Mouse (Mus musculus) CH12.LX (cell line): ENCODE results near the gene Nkd1. TPM values are rescaled to one million over a fixed set of nuclear protein-coding genes. Genes with fewer than 3 reads are reported as not detected.

ENCODE experiments used
- DNase-seq: peaks from one replicate; pipeline ENCODE4 v3.0.0-alpha.2; 2013; ENCODE audit errors: extremely low read depth
- H3K27ac ChIP-seq: 2 replicates; pipeline ENCODE4 v1.5.1; 2012; ENCODE audit warnings: low read depth, mild to moderate bottlenecking, control low read depth, moderate library complexity; ENCODE audit not compliant: insufficient read depth
- H3K27me3 ChIP-seq: replicated peaks from 2 replicates; pipeline ENCODE3; 2012; ENCODE audit warnings: inconsistent platforms
- H3K36me3 ChIP-seq, 2 experiments: replicated peaks in 1 of 2; 2 replicates each; pipeline versions ENCODE3 to v1.6.1; 2012; ENCODE audit warnings: inconsistent platforms in 1 of 2, low read length in 1 of 2, mild to moderate bottlenecking in 1 of 2, mixed read lengths in 1 of 2, moderate library complexity in 1 of 2; ENCODE audit not compliant: control insufficient read depth in 1 of 2, insufficient read depth in 1 of 2
- H3K4me1 ChIP-seq, 2 experiments: 2 replicates each; pipeline ENCODE4 v1.6.1; 2012; ENCODE audit warnings: inconsistent platforms in 1 of 2, moderate library complexity in 1 of 2; ENCODE audit not compliant: insufficient read depth in 2 of 2, control insufficient read depth in 1 of 2
- H3K4me2 ChIP-seq: 2 replicates; pipeline ENCODE4 v1.6.1; 2012; ENCODE audit warnings: low read depth, mild to moderate bottlenecking, control low read depth; ENCODE audit not compliant: poor library complexity, insufficient read depth, severe bottlenecking
- H3K4me3 ChIP-seq, 3 experiments: fragments of 150-350 bp in 1 of 3; sonication (generic) in 1 of 3; replicated peaks in 1 of 3; 2 replicates each; pipeline versions ENCODE3 to v1.5.1; 2011 to 2012; ENCODE audit warnings: low read depth in 2 of 3, low read length in 2 of 3, mild to moderate bottlenecking in 2 of 3, moderate library complexity in 2 of 3, control low read depth in 1 of 3, improper control_type of control experiment in 1 of 3, inconsistent platforms in 1 of 3, mixed read lengths in 1 of 3; ENCODE audit not compliant: poor library complexity in 1 of 3
- H3K79me2 ChIP-seq: replicated peaks from 2 replicates; pipeline ENCODE4 v1.6.1; 2012; ENCODE audit warnings: mild to moderate bottlenecking, moderate library complexity; ENCODE audit not compliant: control insufficient read depth, poor library complexity, insufficient read depth, severe bottlenecking; ENCODE audit errors: extremely low read depth
- H3K9ac ChIP-seq: 2 replicates; pipeline ENCODE4 v1.6.1; 2012; ENCODE audit warnings: low read depth, mild to moderate bottlenecking, control low read depth, moderate library complexity; ENCODE audit not compliant: insufficient read depth
- H3K9me3 ChIP-seq: replicated peaks from 2 replicates; pipeline ENCODE3; 2012; ENCODE audit warnings: low read length, inconsistent platforms, mixed read lengths
- BHLHE40 ChIP-seq: IDR thresholded peaks from 2 replicates; pipeline ENCODE4 v1.6.1; 2011; ENCODE audit warnings: mild to moderate bottlenecking, low read depth, low read length, improper control_type of control experiment
- CHD2 ChIP-seq: IDR thresholded peaks from 2 replicates; pipeline ENCODE4 v1.6.1; 2011; ENCODE audit warnings: low read length, improper control_type of control experiment
- CTCF ChIP-seq, 2 experiments: IDR thresholded peaks in 1 of 2; conservative IDR thresholded peaks in 1 of 2; 2 replicates each; pipeline ENCODE4 v1.5.1; 2011 to 2012; ENCODE audit warnings: low read depth in 2 of 2, low read length in 2 of 2, improper control_type of control experiment in 1 of 2, inconsistent platforms in 1 of 2, mild to moderate bottlenecking in 1 of 2, moderate library complexity in 1 of 2
- E2F4 ChIP-seq: IDR thresholded peaks from 2 replicates; pipeline ENCODE4 v1.6.1; 2011; ENCODE audit warnings: low read depth, low read length, improper control_type of control experiment; ENCODE audit not compliant: insufficient replicate concordance
- ELF1 ChIP-seq: IDR thresholded peaks from 2 replicates; pipeline ENCODE4 v1.6.1; 2014; ENCODE audit warnings: low read depth, mild to moderate bottlenecking, inconsistent platforms, low read length, improper control_type of control experiment
- EP300 ChIP-seq: IDR thresholded peaks from 2 replicates; pipeline ENCODE4 v1.6.1; 2011; ENCODE audit warnings: low read length, improper control_type of control experiment
- GABPA ChIP-seq: IDR thresholded peaks from 2 replicates; pipeline ENCODE4 v1.6.1; 2012; ENCODE audit warnings: low read depth, low read length, improper control_type of control experiment, inconsistent platforms; ENCODE audit not compliant: insufficient replicate concordance
- HCFC1 ChIP-seq: IDR thresholded peaks from 2 replicates; pipeline ENCODE4 v1.6.1; 2012; ENCODE audit warnings: low read depth, mild to moderate bottlenecking, inconsistent platforms, low read length, improper control_type of control experiment
- IRF4 ChIP-seq: IDR thresholded peaks from 2 replicates; pipeline ENCODE4 v1.6.1; 2014; ENCODE audit warnings: low read depth, mild to moderate bottlenecking, inconsistent platforms, low read length, improper control_type of control experiment
- JUN ChIP-seq: IDR thresholded peaks from 2 replicates; pipeline ENCODE4 v1.6.1; 2011; ENCODE audit warnings: low read depth, mild to moderate bottlenecking, low read length, improper control_type of control experiment, moderate library complexity; ENCODE audit not compliant: insufficient read depth
- JUND ChIP-seq: conservative IDR thresholded peaks from 2 replicates; pipeline ENCODE4 v1.6.1; 2011; ENCODE audit warnings: low read depth, low read length, improper control_type of control experiment
- KAT2A ChIP-seq: IDR thresholded peaks from 2 replicates; pipeline ENCODE4 v1.6.1; 2012; ENCODE audit warnings: low read length, improper control_type of control experiment, inconsistent platforms; ENCODE audit not compliant: insufficient replicate concordance
- MAZ ChIP-seq: IDR thresholded peaks from 2 replicates; pipeline ENCODE4 v1.6.1; 2012; ENCODE audit warnings: low read depth, mild to moderate bottlenecking, inconsistent platforms, low read length, improper control_type of control experiment, moderate library complexity
- MEF2A ChIP-seq: IDR thresholded peaks from 2 replicates; pipeline ENCODE4 v1.6.1; 2014; ENCODE audit warnings: low read depth, mild to moderate bottlenecking, inconsistent platforms, low read length, improper control_type of control experiment, borderline replicate concordance
- MXI1 ChIP-seq: IDR thresholded peaks from 2 replicates; pipeline ENCODE4 v1.6.1; 2011; ENCODE audit warnings: mild to moderate bottlenecking, low read depth, low read length, improper control_type of control experiment
- MYC ChIP-seq: IDR thresholded peaks from 2 replicates; pipeline ENCODE4 v1.6.1; 2011; ENCODE audit warnings: low read depth, mild to moderate bottlenecking, improper control_type of control experiment, low read length
- NRF1 ChIP-seq: IDR thresholded peaks from 2 replicates; pipeline ENCODE4 v1.6.1; 2014; ENCODE audit warnings: low read depth, mild to moderate bottlenecking, inconsistent platforms, low read length, improper control_type of control experiment, moderate library complexity
- PAX5 ChIP-seq: IDR thresholded peaks from 2 replicates; pipeline ENCODE4 v1.6.1; 2012; ENCODE audit warnings: low read length, inconsistent platforms, mixed read lengths
- POLR2A ChIP-seq: IDR thresholded peaks from 2 replicates; pipeline ENCODE4 v1.6.1; 2011; ENCODE audit warnings: low read depth, mild to moderate bottlenecking, improper control_type of control experiment, low read length
- RAD21 ChIP-seq: IDR thresholded peaks from 2 replicates; pipeline ENCODE4 v1.6.1; 2011; ENCODE audit warnings: low read depth, mild to moderate bottlenecking, low read length, improper control_type of control experiment, moderate library complexity
- RCOR1 ChIP-seq: conservative IDR thresholded peaks from 2 replicates; pipeline ENCODE4 v1.6.1; 2012; ENCODE audit warnings: low read depth, mild to moderate bottlenecking, inconsistent platforms, low read length, improper control_type of control experiment
- SIN3A ChIP-seq: IDR thresholded peaks from 2 replicates; pipeline ENCODE4 v1.6.1; 2012; ENCODE audit warnings: low read length, improper control_type of control experiment, inconsistent platforms
- SMC3 ChIP-seq: IDR thresholded peaks from 2 replicates; pipeline ENCODE4 v1.6.1; 2011; ENCODE audit warnings: low read depth, low read length, improper control_type of control experiment
- TBP ChIP-seq: conservative IDR thresholded peaks from 2 replicates; pipeline ENCODE4 v1.6.1; 2011; ENCODE audit warnings: low read depth, low read length, improper control_type of control experiment
- TCF12 ChIP-seq: IDR thresholded peaks from 2 replicates; pipeline ENCODE4 v1.6.1; 2014; ENCODE audit warnings: low read depth, mild to moderate bottlenecking, inconsistent platforms, low read length, improper control_type of control experiment
- UBTF ChIP-seq: IDR thresholded peaks from 2 replicates; pipeline ENCODE4 v1.6.1; 2012; ENCODE audit warnings: low read depth, mild to moderate bottlenecking, inconsistent platforms, low read length, improper control_type of control experiment, moderate library complexity
- USF1 ChIP-seq: IDR thresholded peaks from 2 replicates; pipeline ENCODE4 v1.6.1; 2014; ENCODE audit warnings: low read depth, mild to moderate bottlenecking, inconsistent platforms, low read length, improper control_type of control experiment
- USF2 ChIP-seq: conservative IDR thresholded peaks from 2 replicates; pipeline ENCODE4 v1.6.1; 2011; ENCODE audit warnings: low read depth, low read length, improper control_type of control experiment
- ZC3H11A ChIP-seq: IDR thresholded peaks from 2 replicates; pipeline ENCODE4 v1.6.1; 2012; ENCODE audit warnings: low read depth, mild to moderate bottlenecking, inconsistent platforms, low read length, improper control_type of control experiment
- ZKSCAN1 ChIP-seq: IDR thresholded peaks from 2 replicates; pipeline ENCODE4 v1.6.1; 2012; ENCODE audit warnings: low read depth, inconsistent platforms, low read length, improper control_type of control experiment, borderline replicate concordance
- ZMIZ1 ChIP-seq: IDR thresholded peaks from 2 replicates; pipeline ENCODE4 v1.6.1; 2012; ENCODE audit warnings: low read depth, mild to moderate bottlenecking, inconsistent platforms, low read length, improper control_type of control experiment
- ZNF384 ChIP-seq: IDR thresholded peaks from 2 replicates; pipeline ENCODE4 v1.6.1; 2012; ENCODE audit warnings: low read depth, low read length, improper control_type of control experiment, inconsistent platforms
- dilution Hi-C: fragments of 300-500 bp; cut with MboI; formaldehyde crosslinking; loops from 2 replicates; pipeline ENCODE4 v1.14.3; 2020; ENCODE audit warnings: low sequenced_read_pairs; ENCODE audit not compliant: extremely low pct_unique_long_range_greater_than_20kb, extremely low pct_ligation_motif_present
- in situ Hi-C: fragments of 300-500 bp; cut with MboI; formaldehyde crosslinking; loops from 3 replicates; pipeline ENCODE4 v1.14.3; 2019; ENCODE audit warnings: low sequenced_read_pairs, low pct_ligation_motif_present, low pct_unique_long_range_greater_than_20kb, mixed read lengths
- polyA plus RNA-seq: library from polyadenylated mRNA; unstranded; fragments of >175 nt; gene quantifications from 2 replicates; pipeline ENCODE4 v1.2.1, GENCODE M21; 2012; ENCODE audit warnings: low read depth; ENCODE audit not compliant: insufficient read length
- total RNA-seq, 2 experiments: library from RNA; depleted of rRNA; stranded (reverse); fragments of 300-350 nt in 1 of 2; fragments of >200 nt in 1 of 2; gene quantifications; 2 replicates each; pipeline ENCODE4 v1.2.3; 2012 to 2014

Nkd1 gene
- total and polyA plus RNA-seq, 3 experiments, result 0.24 to 0.67 (median 0.30) TPM

DNA sequence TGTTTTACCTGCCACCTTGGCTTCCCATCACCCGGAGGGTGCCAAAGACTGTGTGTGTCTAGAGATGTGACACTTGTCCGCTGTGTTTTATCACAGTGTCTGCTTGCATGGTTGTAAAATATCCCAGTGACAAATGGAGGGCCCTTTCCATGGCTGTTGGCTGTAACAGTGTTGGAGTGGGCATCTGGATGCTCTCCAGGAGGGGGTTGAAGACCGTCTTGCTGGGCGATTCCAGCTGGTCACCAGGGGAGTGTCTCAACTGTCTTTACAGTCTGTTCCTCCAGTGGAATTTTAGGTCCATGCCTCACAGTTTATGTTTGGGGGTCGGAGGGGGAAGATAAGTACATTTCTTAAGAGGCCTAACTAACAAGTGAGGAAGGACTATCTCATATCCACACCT is 99.8 kb downstream of the Nkd1 start:
- in situ Hi-C loops (loop anchor here (10.0 to 25.0 kb wide), 2 partner anchors 246 to 359 kb away; partner anchors contain the start of gene Adcy7), dilution Hi-C loops (no loop called here)
- Histone ChIP-seq H3K4me2 (no peak overlapping the region), H3K27me3 (no peaks in the 10 kb centered on the region), H3K36me3 (peaks cover 15 to 36% of the 10 kb centered on the region in 2 experiments), H3K9me3 (no peaks in the 10 kb centered on the region), H3K27ac (no peak overlapping the region), H3K4me3 (no peak overlapping the region), H3K9ac (no peak overlapping the region), H3K4me1 (peaks cover 8 to 47% of the 10 kb centered on the region in 2 experiments), H3K79me2 (no peaks in the 10 kb centered on the region)
- TF ChIP-seq ZC3H11A, result no peak
- no peak for TF ChIP-seq ELF1
- TF ChIP-seq SIN3A, result no peak
- no peak for TF ChIP-seq UBTF
- TF ChIP-seq TBP, result no peak
- TF ChIP-seq TCF12, result no peak
- no peak for TF ChIP-seq JUND
- no peak for TF ChIP-seq CHD2
- TF ChIP-seq CTCF (conservative IDR thresholded peaks at IDR 0.05 in 1 of 2, IDR thresholded peaks at IDR 0.05 in 1 of 2; ENCODE audit: low read depth in 2 of 2, low read length in 2 of 2), result no peak
- no peak for TF ChIP-seq NRF1
- no peak for DNase-seq

DNA sequence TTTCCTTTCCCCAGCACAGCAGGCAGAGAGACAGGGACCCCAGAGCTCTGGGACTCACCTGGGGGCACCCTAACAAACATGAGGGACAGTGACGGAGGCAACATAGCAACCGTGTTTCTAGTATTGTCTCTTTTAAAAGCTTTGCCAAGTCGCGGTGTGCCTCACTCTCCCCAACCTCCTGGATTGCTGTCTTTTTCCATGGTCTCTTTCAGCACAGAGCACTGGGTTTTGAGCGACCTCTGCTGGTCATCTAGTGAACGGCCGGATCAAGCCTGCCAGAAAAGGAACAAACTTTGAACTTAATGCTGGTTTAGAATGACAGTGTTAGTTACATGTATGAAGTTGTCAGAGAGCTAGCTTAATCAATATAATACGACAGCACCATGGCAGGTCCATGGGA is 100.3 kb downstream of the Nkd1 start:
- Histone ChIP-seq H3K4me1 (peaks cover 11 to 52% of the 10 kb centered on the region in 2 experiments), H3K36me3 (peaks cover 20 to 41% of the 10 kb centered on the region in 2 experiments), H3K4me3 (no peak overlapping the region), H3K79me2 (no peaks in the 10 kb centered on the region), H3K27me3 (no peaks in the 10 kb centered on the region), H3K27ac (no peak overlapping the region), H3K9me3 (no peaks in the 10 kb centered on the region), H3K9ac (no peak overlapping the region), H3K4me2 (no peak overlapping the region)
- dilution Hi-C loops, result no loop called here
- TF ChIP-seq RCOR1 (no peak), CTCF (conservative IDR thresholded peaks at IDR 0.05 in 1 of 2, IDR thresholded peaks at IDR 0.05 in 1 of 2; ENCODE audit: low read depth in 2 of 2, low read length in 2 of 2) (peak; percentile 86 to 95), JUND (no peak), MEF2A (no peak), CHD2 (no peak), ZNF384 (no peak), ZMIZ1 (no peak), GABPA (no peak), USF2 (no peak), MXI1 (no peak), ZKSCAN1 (no peak), USF1 (no peak), IRF4 (no peak), ZC3H11A (peak; percentile 84), PAX5 (no peak), SIN3A (no peak), SMC3 (peak; percentile 95), TCF12 (no peak), MAZ (no peak), HCFC1 (no peak), JUN (no peak), POLR2A (no peak), NRF1 (no peak), BHLHE40 (no peak), EP300 (no peak), RAD21 (peak; percentile 96), MYC (no peak), KAT2A (no peak), E2F4 (no peak), ELF1 (no peak)
- in situ Hi-C loops, result loop anchor here (10.0 to 25.0 kb wide), 2 partner anchors 247 to 359 kb away; partner anchors contain the start of gene Adcy7
- DNase-seq, result peak; percentile 70
